Mouse (Mus musculus): ENCODE data around the gene Mpp3.
"Not testable (repeated sequence)": the region's sequence is repeated elsewhere in the genome, so short reads cannot be mapped to it uniquely, and the experiment has no call there.

Mpp3 gene

DNA sequence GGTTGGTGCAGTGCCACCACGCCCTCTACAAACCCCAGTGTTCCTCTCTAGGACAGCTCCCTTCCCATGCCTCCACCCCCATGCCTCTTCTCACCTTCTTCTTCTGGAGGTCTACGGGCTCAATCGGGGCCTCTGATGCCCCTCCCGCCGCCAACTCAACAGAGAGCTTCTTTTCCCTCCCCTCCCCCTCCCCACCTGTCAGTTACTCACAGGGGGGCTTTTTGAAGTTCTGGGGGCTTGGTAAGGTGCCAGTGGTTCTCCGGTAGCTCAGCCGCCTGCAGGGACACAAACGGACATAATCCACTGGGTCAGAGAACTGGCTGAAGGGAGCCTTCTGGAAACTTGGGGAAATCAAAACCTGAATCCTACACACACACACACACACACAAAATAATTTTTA lies 16.8 kb downstream of the Mpp3 start:
- no peak for DNase-seq (ENCODE audit: extremely low read depth, low read depth, low spot score)

DNA sequence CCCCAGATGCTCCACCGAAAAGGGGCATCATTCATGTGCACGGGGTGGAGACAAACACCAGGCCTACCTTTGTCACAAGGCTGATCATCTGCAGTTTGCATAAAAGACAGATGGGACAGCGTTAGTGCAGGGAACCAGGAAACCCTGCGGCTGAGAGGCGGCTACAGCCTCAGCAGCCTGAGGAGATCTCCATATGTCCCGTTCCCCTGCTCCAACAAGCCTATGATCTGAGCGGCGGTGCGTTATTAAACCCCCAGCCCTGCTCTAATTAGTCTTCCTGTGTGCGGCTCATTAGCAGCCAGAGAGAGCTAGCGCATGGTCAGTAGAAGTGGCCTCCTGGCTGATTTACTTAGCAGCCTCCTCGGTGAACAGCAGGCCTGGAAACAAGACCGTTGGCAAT lies 18.1 kb downstream of the Mpp3 start:
- DNase-seq (ENCODE audit: extremely low read depth, low read depth, low spot score): no peak

DNA sequence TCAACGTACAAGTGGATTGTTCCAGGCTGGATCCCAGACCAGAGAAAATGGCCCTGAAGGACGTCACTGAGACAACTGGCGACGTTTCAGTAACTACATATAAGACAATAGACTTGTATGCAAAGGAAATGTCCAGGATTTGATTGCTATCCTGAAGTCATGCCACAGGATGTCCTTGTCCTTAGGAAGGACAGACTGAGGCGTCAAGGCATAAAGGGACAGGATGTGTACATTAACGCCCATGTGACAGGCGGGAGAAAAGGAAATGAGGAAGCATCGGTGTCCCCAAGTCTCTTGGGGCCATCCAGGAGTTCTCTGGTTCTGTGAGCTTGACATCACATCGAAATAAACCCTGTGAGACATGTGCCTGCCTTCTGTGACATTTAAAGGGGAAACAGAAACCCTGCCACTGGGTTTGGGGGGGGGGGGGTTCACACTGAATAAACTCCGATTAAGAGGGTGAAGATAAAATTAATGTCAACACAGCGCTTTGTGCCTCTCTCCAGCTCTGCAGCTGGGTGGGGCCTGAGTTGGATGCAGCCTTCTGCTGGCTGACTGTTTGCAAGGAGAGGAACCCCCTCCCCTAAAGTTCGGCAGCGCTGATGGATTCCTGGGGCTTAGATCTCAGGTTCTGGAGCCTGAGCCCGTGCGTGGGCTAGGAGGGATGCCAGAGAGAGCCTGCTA lies 19.2 kb downstream of the Mpp3 start:
- DNase-seq (ENCODE audit: extremely low read depth, low read depth, low spot score): no peak

DNA sequence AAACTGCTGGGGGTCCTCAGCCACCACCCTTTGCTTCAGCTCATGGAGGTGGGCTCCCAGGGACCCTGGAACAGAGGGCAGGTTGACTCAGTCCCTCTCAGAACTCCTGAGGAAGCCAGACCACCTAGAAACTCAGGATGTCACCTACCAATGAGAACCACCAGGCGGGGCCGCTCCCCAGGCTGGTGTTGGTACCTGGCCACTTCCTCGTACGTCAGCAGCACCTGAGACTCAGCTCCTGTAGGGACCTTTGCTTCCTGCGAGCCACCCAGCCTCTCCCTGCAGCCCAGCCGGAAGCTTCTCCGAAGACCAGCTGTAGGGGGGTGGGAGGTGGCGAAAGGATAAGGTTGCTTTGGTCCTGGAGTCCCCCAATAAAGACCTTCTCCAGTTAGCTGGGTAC lies 19.9 kb downstream of the Mpp3 start:
- no peak for DNase-seq (ENCODE audit: extremely low read depth, low read depth, low spot score)

DNA sequence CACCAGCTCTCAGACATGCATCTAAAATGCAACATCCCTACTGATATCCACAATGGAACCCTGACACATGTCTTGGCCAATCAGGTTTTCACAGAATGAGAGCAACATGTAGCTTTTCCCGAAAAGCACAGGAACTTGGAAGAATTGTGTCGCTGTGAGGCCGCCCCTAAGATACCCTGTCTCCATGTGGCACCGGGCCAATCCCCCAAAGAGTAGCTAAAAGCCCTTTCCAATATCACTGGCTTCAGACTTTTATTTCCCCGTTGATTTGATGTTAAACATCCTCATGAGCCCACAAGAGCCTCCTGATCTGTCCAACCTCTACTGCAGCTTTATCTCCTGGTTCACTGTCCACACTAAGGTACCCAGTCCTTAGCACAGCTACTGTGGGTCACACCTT lies 21.6 kb downstream of the Mpp3 start:
- no peak for DNase-seq (ENCODE audit: extremely low read depth, low read depth, low spot score)

DNA sequence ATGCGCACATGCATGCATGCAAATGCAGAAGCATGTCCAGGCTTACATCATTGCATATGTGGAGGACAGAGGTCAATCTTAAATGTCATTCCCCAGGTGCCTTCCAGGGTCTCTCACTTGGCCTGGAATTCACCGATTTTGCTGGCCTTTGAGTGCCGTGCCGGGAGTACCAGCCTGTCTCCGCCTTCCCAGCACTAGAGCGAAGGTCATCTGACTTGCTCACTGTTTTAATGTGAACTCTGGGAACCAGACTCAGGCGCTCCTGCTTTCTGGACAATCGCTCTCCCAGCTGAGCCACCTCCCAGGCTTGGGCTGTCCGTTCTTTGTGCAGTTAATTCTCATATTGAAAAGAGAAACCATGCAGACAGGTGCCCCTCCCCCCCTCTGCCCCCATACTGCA lies 22.0 kb downstream of the Mpp3 start:
- DNase-seq (ENCODE audit: extremely low read depth, low read depth, low spot score): no peak

DNA sequence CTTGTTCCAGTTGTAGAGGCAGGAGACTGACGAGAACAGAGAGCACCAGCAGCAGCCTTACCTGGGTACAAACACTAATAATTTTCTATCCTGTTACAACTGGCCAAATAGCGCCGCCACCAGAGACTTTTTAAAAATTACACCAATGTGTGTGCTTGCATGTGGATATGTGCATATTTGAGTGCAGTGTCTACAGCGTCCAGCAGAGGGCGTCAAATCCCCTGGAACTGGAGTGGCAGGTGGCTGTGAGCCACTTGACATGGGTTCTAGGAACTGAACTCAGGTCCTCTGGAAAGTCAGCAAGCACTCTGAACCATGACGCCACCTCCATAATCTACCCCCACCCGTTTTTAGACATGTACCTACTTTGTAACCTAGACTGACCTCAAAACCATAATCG lies 24.0 kb downstream of the Mpp3 start:
- no peak for DNase-seq (ENCODE audit: extremely low read depth, low read depth, low spot score)

DNA sequence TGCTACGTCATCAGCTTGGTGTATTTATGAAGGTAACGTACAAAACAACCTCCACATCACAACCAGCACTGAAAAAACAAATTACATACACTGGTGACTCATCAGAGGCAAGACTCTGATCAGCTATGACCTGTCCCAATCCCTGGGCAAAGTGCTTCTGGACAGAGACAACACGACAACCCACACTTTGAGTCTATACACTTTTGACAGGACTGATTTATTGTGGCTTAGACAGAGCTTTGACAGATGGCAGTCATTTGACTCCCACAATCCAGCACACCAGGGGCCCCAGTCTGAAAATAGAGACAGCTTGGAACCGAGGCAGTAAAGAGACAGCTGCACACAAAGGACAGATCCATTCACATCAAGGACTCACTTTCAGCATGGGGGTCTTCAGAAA lies 28.8 kb downstream of the Mpp3 start:
- DNase-seq (ENCODE audit: extremely low read depth, low read depth, low spot score): peak; percentile 5

DNA sequence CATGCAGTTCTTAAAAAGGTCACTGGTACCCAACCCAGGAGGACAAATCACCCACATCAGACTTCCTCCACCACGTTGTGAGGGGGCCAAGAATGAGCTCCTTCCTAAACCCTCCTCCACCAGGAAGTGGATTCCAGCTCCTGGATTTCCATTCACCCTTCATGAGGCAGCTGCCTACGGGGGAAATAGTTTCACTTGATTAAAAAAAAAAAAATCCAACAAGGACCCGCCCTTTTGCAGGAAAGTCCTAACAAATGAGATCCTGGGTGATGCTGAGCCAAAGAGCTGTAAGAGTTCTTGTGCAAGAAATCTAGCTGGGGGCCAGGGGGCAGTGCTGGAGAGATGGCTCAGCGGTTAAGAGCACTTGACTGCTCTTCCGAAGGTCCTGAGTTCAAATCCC lies 30.0 kb downstream of the Mpp3 start:
- DNase-seq (ENCODE audit: extremely low read depth, low read depth, low spot score): peak; percentile 42

DNA sequence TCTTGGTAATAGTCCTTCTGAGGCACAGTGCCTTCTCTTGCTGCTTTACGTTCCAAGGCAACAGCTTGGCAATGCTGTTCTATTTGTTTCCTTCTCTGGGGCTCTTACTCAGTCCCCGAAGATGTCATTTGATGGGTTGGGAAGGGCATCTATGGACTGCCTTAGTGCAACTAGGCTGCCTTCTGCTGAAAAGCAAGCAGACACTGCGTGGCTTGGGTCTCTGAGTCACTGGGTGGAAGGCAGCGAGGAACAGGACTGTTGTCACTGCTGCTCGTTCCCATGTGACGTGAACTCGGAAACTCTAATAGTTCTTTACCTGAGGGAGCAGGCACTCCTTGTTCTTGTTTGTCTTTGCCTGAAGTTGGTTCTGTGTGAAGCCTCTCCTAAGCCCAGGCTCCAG lies 32.3 kb downstream of the Mpp3 start:
- no peak for DNase-seq (ENCODE audit: extremely low read depth, low read depth, low spot score)

DNA sequence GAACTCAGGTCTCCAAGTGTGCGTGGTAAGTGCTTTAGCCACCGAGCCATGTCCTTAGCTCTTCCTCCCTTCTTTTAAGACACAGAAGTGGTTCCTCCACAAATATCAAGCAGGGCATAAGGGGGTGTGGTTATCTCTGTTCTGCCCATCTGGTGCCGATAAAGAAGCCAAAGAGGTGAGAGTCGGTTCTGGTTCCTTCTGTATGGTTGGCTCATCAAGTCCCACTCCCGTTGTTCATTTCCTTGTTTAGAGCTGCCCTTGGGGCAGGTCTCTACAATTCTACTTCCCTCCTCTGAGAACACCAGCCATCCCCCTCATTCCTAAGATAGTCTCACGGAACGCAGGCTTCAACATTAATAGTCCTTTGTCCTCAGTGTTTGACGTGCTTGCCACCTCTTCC lies 34.2 kb downstream of the Mpp3 start:
- no peak for DNase-seq (ENCODE audit: extremely low read depth, low read depth, low spot score)

DNA sequence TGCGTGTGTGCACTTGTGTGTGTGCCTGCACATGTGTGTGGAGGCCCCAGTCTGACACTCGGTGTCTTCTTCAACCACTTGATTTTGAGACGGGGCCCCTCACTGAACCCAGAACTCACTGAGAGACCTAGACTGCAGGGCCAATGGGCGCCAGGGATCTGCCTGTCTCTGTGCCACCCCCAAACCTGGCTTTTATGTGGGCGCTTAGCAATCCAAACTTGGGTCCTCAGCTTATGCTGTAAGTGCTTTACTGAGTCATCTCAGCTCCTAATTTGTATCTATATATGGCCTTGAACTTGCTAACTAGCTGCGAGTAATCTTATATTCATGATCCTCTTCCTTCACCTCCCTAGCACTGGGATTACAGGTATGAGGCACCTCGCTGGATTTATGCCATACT lies 35.9 kb downstream of the Mpp3 start:
- DNase-seq (ENCODE audit: extremely low read depth, low read depth, low spot score): no peak

DNA sequence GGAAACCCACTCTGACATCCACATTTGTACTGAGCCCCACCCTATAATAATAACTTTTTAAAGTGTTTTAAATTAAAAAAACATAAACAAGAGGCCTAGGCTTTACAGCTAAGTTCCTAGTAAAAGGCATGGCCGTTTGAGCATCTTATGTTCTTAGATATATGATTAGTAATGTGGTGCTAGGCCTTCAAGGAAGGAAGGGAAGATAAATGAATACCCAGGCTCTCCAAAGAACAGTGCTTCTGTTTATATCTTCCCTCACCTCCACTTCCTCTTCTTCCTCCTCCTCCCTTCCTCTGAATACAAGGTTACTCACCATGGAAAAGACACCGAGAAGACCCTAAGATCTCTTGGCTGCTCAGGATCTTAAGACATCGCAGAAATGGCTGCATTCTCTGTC lies 36.4 kb downstream of the Mpp3 start:
- no peak for DNase-seq (ENCODE audit: extremely low read depth, low read depth, low spot score)

DNA sequence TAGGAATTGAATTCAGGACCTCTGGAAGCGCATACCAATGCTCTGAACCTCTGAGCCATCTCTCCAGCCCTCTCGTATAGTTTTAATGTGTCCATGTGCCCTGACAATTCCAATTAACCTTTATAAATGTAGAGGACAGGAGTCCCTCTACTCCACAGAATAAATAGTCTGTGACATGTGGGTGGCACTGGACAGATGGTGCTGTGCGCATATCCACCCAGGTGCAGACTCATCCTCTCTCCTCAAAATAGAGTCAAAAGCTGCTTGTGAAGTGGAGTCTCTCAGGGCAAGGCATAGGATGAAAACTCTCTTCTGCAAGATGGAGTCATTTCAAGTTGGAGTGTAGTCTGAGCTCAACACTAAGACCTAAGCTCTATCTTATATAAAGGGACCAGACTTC lies 38.0 kb downstream of the Mpp3 start:
- no peak for DNase-seq (ENCODE audit: extremely low read depth, low read depth, low spot score)

DNA sequence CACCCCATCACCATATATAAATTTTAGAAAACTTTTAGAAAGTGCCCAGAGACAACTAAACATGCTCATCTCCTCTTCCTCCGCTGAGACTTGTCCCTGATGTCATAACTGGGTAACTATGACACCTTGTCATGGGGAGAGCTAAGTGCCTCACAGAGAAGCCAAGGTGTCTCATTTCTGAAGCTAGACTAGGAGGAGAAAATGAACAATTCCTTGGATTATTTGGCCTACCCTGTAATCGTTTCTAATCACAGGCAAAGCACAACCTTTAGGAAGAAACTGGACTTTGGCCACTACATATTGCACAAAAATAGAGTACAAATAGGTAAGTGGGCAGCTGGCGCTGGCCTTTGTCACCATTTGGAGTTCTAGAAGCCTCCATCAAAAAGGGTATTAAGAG lies 41.3 kb downstream of the Mpp3 start, which contains the start of gene Dusp3:
TSS of gene Dusp3 (minus strand) at position 101 of the 400 bp plus-strand sequence.
- no peak for DNase-seq (ENCODE audit: extremely low read depth, low read depth, low spot score)

DNA sequence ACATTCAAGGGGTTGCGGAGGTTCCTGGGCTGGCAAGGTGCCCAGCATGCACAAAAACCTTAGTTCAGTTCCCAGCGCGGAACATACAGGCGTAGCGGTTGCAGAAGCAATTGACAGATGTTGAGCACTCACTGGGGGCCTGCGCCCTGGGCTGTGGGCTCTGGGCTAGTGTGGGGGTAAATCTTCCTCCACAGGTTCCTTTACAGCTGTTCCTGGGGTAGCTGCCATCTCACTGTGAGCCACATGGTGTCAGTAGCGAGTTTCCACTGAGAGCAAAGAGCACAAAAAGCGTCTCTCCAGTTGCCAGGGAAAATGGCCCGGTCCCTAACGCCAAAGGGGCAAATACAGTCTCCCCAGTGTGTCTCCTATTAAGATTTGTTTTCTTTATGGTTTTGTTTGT lies 42.3 kb downstream of the Mpp3 start:
- DNase-seq (ENCODE audit: extremely low read depth, low read depth, low spot score): no peak

DNA sequence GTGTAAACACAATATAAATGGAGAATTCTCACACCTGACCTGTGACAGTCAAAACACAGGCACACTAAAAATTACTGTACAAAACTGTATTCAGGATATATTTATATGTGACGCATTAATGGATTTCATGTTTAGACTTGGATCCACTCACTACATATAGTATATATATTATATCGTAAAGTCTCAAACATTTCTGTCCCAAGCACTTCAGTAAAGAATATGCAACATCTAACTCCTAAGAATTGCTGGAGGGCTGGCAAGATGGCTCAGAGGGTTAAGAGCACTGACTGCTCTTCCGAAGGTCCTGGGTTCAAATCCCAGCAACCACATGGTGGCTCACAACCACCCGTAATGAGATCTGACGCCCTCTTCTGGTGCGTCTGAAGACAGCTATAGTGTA lies 42.8 kb downstream of the Mpp3 start:
- DNase-seq (ENCODE audit: extremely low read depth, low read depth, low spot score): not testable (repeated sequence)

DNA sequence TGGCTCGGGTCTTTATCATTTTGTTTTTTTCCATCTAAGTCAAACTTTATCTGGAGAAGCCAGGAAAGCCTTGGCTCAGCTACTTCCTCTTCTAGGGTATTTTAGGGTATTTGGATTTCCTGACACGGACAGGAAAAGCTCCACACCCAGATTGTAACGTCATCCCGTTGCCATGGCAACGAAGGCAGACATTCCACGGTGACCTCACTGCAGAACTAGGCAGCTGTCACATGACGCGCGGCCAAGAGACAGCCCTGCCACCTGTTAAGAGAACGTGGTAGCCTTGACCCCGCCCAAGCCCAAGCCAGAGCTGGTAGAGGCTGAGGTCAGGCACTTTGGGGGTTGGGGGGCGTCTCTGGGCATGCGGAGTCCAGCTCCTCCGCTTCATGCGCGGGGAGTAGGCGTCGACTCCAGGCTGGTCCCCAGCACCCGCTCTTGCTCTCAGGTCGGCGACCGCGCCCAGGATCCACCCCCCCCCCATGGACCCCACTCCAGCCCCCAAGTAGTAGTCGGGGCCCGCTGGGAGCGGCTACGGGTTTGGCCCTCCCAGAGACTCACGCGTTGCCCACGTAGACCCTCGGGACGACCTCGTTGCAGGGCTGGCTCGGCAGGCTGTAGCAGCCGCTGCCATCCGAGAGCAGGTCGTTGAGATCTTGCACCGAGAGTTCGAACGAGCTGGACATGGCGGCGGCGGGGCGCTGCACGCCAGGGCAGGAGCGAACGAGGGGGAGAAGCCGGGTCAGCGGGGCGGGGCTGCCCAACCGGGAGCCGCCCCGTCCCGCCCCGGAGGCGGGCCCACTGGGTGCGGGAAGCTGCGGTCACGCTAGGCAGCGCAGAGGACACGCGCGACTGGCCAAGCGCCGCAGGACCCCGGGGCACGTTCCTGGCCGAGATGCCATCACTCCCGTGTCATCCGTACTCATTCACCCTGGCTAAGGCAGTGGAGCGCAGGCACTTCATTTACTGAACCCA lies 43.9 kb downstream of the Mpp3 start, which contains the start of gene Cfap97d1:
TSS of gene Cfap97d1 (plus strand) at position 226 of the 972 bp plus-strand sequence.
- DNase-seq (ENCODE audit: extremely low read depth, low read depth, low spot score): no peak

DNA sequence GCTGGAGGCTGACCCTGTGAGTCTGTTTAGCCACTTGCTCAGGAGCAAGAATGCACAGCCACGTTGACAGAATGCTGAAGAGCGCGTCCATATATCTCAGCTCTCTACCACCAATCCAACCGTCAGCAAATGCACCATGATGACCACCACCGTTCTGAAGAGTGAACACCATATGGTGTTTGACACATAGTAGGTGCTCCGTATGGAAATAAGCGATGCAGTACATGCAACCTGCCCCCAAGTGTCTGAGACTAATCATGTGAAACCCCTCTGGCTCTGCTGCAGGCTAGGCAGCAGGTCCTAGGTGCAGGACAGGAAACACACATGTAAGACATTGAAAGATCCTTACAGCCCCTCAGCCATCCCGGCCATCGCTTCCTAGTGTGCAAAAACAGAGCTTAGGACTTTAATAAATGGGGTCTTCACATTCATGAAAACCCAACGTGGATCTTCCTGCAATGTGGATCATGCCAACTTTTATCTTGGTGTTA lies 44.8 kb downstream of the Mpp3 start:
- DNase-seq (ENCODE audit: extremely low read depth, low read depth, low spot score): no peak

DNA sequence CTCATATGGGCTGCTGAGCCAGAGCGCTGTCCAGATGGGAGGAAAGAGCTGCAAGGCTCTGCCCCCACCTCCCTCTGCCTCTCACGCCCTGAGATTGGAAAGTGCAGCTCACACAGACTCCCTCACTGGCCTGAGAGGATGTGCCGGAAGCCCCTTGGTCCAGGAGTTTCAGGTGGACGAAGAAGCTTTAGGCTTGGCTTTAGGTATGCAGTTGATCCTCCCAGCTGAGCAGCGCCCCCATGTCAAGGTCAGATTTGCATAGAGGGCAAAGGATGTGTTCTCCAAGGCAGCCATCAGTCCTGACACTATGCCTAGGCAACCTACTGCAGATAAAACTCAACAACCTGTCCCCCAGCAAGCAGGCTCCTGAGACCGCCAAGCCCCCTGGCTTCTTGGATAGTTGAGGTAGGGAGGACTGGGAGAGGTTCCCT lies 45.3 kb downstream of the Mpp3 start:
- no peak for DNase-seq (ENCODE audit: extremely low read depth, low read depth, low spot score)

DNA sequence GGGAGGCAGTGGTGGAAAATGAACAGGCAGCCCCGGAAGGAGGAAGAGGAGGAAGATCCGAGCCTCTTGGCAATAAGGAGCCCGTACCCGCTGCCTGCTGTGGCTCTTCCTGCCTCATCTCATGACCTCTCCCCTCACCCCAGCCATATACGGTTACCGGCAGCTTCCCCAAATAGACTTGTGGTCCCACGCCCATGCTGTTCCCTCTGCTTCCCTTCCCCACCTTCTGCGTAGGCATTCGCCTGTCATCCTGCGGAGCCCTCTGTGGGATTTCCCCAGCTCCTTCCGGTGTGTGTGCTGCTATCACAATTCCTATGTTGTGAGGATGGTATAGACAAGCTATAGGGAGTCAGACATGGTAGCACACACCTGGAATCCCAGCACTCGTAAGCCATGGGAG lies 46.4 kb downstream of the Mpp3 start:
- DNase-seq (ENCODE audit: extremely low read depth, low read depth, low spot score): no peak

DNA sequence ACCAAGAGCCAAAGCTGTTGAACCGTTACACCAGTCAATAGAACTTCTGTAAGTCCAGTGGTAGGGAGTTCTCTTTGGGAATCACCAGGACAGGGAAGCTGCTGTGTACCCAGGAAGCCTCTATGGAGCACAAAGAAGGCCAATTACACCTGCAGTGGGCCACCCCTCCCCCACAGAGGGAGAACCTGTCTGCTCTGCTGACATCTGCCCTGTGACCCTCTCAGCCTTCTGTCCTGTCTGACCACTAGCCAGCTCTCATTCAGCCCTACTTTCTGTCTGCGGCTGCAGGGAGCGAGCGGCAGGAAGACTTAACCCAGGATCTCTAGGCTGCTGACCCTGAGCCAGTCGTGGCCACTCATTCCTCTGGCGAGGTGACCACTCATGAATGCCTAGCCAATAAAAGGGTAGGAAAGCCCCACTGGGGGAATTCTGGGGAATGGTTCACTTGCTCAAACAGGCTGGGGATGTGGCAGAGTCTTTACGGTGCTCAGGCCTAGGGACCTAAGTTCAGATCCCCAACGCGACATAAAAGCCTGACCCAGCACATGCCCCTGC lies 47.6 kb downstream of the Mpp3 start:
- DNase-seq (ENCODE audit: extremely low read depth, low read depth, low spot score): no peak

All from fat pad, adult 2 months (tissue).